ENCODE assay signal across 8 mouse cellular contexts in genomic region chr10:99084397-99085239, GRCm38 (mm10). TPM values are rescaled to one million over a fixed set of nuclear protein-coding genes. Genes with fewer than 3 reads are reported as not detected.
DNase-seq lines count a peak whose midpoint lies in the region; ATAC-seq and TF ChIP-seq lines count a peak whose summit lies in the region.

No protein-coding gene starts in this region.

- no peak overlapping the region for H3K4me3 ChIP-seq in CH12.LX (replicated peaks in 1 of 3; ENCODE audit: low read depth in 2 of 3, low read length in 2 of 3, poor library complexity in 1 of 3)
- H3K4me3 ChIP-seq in forebrain, embryonic 12.5 days (replicated peaks): no peak overlapping the region
- no peak overlapping the region for H3K4me3 ChIP-seq in heart, postnatal 0 days (ENCODE audit: low read depth, low read length)

- 47% methylated on average over 23 of the region's 23 CpGs for WGBS in forebrain, embryonic 12.5 days
- WGBS in heart, postnatal 0 days: 40% methylated on average over 23 of the region's 23 CpGs

- no peak for TF ChIP-seq EP300 in CH12.LX (IDR thresholded peaks at IDR 0.05; ENCODE audit: low read length)
- TF ChIP-seq EP300 in heart, postnatal 0 days (IDR thresholded peaks at IDR 0.05; ENCODE audit: low read depth): no peak

- peaks cover 7% of the 10 kb centered on the region for H3K9me3 ChIP-seq in CH12.LX (replicated peaks; ENCODE audit: low read length)
- no peaks in the 10 kb centered on the region for H3K9me3 ChIP-seq in forebrain, embryonic 12.5 days
- no peaks in the 10 kb centered on the region for H3K9me3 ChIP-seq in heart, postnatal 0 days (replicated peaks; ENCODE audit: control insufficient read depth, low read length)

- H3K36me3 ChIP-seq in CH12.LX (replicated peaks in 1 of 2; ENCODE audit: control insufficient read depth in 1 of 2, insufficient read depth in 1 of 2, low read length in 1 of 2): peaks cover 0 to 1% of the 10 kb centered on the region in 2 experiments
- H3K36me3 ChIP-seq in forebrain, embryonic 12.5 days (replicated peaks): no peaks in the 10 kb centered on the region
- no peaks in the 10 kb centered on the region for H3K36me3 ChIP-seq in heart, postnatal 0 days (replicated peaks; ENCODE audit: control insufficient read depth, insufficient read depth, low read length)

- TF ChIP-seq POLR2A in CH12.LX (IDR thresholded peaks at IDR 0.05; ENCODE audit: low read depth, low read length): no peak

- no peaks in the 10 kb centered on the region for H3K79me2 ChIP-seq in CH12.LX (replicated peaks; ENCODE audit: control insufficient read depth, extremely low read depth, insufficient read depth, poor library complexity, severe bottlenecking)

- no peak overlapping the region for H3K9ac ChIP-seq in CH12.LX (ENCODE audit: insufficient read depth, low read depth)
- H3K9ac ChIP-seq in forebrain, embryonic 12.5 days: no peak overlapping the region
- no peak overlapping the region for H3K9ac ChIP-seq in heart, postnatal 0 days (replicated peaks; ENCODE audit: low read depth, low read length)

- TF ChIP-seq CTCF in CH12.LX (conservative IDR thresholded peaks at IDR 0.05 in 1 of 2, IDR thresholded peaks at IDR 0.05 in 1 of 2; ENCODE audit: low read depth in 2 of 2, low read length in 2 of 2): peak; percentile 64 to 84
- peak; percentile 97 for TF ChIP-seq CTCF in heart, postnatal 0 days (IDR thresholded peaks at IDR 0.05; ENCODE audit: low read depth)

- peaks cover 12 to 46% of the 10 kb centered on the region in 2 experiments; a peak in 3 of 4 replicates for H3K4me1 ChIP-seq in CH12.LX (ENCODE audit: control insufficient read depth in 1 of 2, insufficient read depth in 2 of 2)
- no peaks in the 10 kb centered on the region for H3K4me1 ChIP-seq in forebrain, embryonic 12.5 days
- H3K4me1 ChIP-seq in heart, postnatal 0 days (ENCODE audit: control insufficient read depth, insufficient read depth): 0 out of 2 replicates have a peak, but pooled peaks cover 4% of the 10 kb centered on the region

- no peak overlapping the region for H3K27ac ChIP-seq in CH12.LX (ENCODE audit: insufficient read depth, low read depth)
- H3K27ac ChIP-seq in forebrain, embryonic 12.5 days: no peak overlapping the region
- H3K27ac ChIP-seq in heart, postnatal 0 days (ENCODE audit: low read depth): no peak overlapping the region

- dilution Hi-C loops in CH12.LX (cut with MboI; ENCODE audit: extremely low pct_ligation_motif_present, extremely low pct_unique_long_range_greater_than_20kb, low sequenced_read_pairs): no loop called here

- peak; percentile 87 for ATAC-seq in forebrain, embryonic 12.5 days (ENCODE audit: low FRiP score)
- 0 out of 2 replicates have a peak, but pooled peaks have one; percentile 55 for ATAC-seq in heart, postnatal 0 days (ENCODE audit: insufficient read depth, low read depth)
- ATAC-seq in neutrophil, adult 5-6 weeks (ENCODE audit: extremely low read depth, insufficient number of reproducible peaks, low FRiP score, poor library complexity, severe bottlenecking): peak; percentile 84

- TF ChIP-seq RAD21 in CH12.LX (IDR thresholded peaks at IDR 0.05; ENCODE audit: low read depth, low read length): peak; percentile 98

- H3K27me3 ChIP-seq in CH12.LX (replicated peaks): no peaks in the 10 kb centered on the region
- no peaks in the 10 kb centered on the region for H3K27me3 ChIP-seq in forebrain, embryonic 12.5 days
- no peaks in the 10 kb centered on the region for H3K27me3 ChIP-seq in heart, postnatal 0 days (ENCODE audit: control insufficient read depth, insufficient read depth, low read length)

- peak; percentile 85 for DNase-seq in CH12.LX (ENCODE audit: extremely low read depth)
- DNase-seq in c-Kit-positive CD71-positive TER-119-negative erythroid progenitor cells, embryonic 14.5 days (ENCODE audit: low read depth): peak; percentile 68
- DNase-seq in heart, postnatal 0 days (ENCODE audit: low spot score): peak; percentile 73
- DNase-seq in kidney, postnatal 36 days: peak; percentile 86 to 95
- peak; percentile 85 to 88 for DNase-seq in lung, adult 18-20 months
- peak; percentile 95 for DNase-seq in testis, postnatal 10 days (ENCODE audit: low spot score)

- in situ Hi-C loops in CH12.LX (cut with MboI; ENCODE audit: low pct_ligation_motif_present, low pct_unique_long_range_greater_than_20kb, low sequenced_read_pairs): loop anchor here (25.0 kb wide), 3 partner anchors 172 to 597 kb away; partner anchors contain the start of gene Atp2b1

- H3K4me2 ChIP-seq in CH12.LX (ENCODE audit: insufficient read depth, low read depth, poor library complexity, severe bottlenecking): peak overlapping the region; percentile 41
- H3K4me2 ChIP-seq in forebrain, embryonic 12.5 days: no peak overlapping the region
- H3K4me2 ChIP-seq in heart, postnatal 0 days (ENCODE audit: low read depth, low read length): peak overlapping the region; percentile 18; the same call in 1 of the 2 replicates

TF ChIP-seq in CH12.LX, 34 proteins besides CTCF, POLR2A, EP300 and RAD21:
- TF ChIP-seq MEF2A (IDR thresholded peaks at IDR 0.05; ENCODE audit: borderline replicate concordance, low read depth, low read length) (peak; percentile 11; the same call in 1 of the 2 replicates), JUN (IDR thresholded peaks at IDR 0.05; ENCODE audit: insufficient read depth, low read depth, low read length) (no peak), ZKSCAN1 (IDR thresholded peaks at IDR 0.05; ENCODE audit: borderline replicate concordance, low read depth, low read length) (no peak), TCF12 (IDR thresholded peaks at IDR 0.05; ENCODE audit: low read depth, low read length) (0 out of 2 replicates have a peak, but pooled peaks have one; percentile 23), ZC3H11A (IDR thresholded peaks at IDR 0.05; ENCODE audit: low read depth, low read length) (peak; percentile 44), IRF4 (IDR thresholded peaks at IDR 0.05; ENCODE audit: low read depth, low read length) (peak; percentile 20; the same call in 1 of the 2 replicates), ZMIZ1 (IDR thresholded peaks at IDR 0.05; ENCODE audit: low read depth, low read length) (no peak), SMC3 (IDR thresholded peaks at IDR 0.05; ENCODE audit: low read depth, low read length) (peak; percentile 92), ELF1 (IDR thresholded peaks at IDR 0.05; ENCODE audit: low read depth, low read length) (no peak)
TF ChIP-seq in CH12.LX: peak in this region for 5.

RNA-seq across cellular contexts. Expression of gene Poc1b, which starts 22.2 kb away (rescaled TPM):
- 5.0 and 5.6 TPM in 2 replicates for total RNA-seq in CH12.LX (2012; rRNA removed)
- 3.8 and 4.0 TPM in 2 replicates for total RNA-seq in CH12.LX (2014; rRNA removed)
- polyA plus RNA-seq in CH12.LX (2012; ENCODE audit: insufficient read length, low read depth): 17.4 and 18.2 TPM in 2 replicates
- polyA plus RNA-seq in forebrain, embryonic 12.5 days (2016; fragmentation: Nextera tagmentation; extraction: Ambion mirVana): 24.6 and 25.5 TPM in 2 replicates
- 5.2 and 7.4 TPM in 2 replicates for total RNA-seq in heart, postnatal 0 days (2014; rRNA removed; ENCODE audit: low replicate concordance)
- polyA plus RNA-seq in heart, postnatal 0 days (2015; fragmentation: Nextera tagmentation; extraction: Ambion mirVana): 3.2 and 3.6 TPM in 2 replicates
- total RNA-seq in neutrophil, adult 5-6 weeks (2017): 9.0 and 12.8 TPM in 2 replicates

RNA-seq across cellular contexts. Expression of gene Galnt4, which starts 23.3 kb away (rescaled TPM):
- total RNA-seq in CH12.LX (2012; rRNA removed) (4.7 and 5.2 TPM in 2 replicates), CH12.LX (2014; rRNA removed) (4.6 and 5.3 TPM in 2 replicates)
- polyA plus RNA-seq in CH12.LX (2012; ENCODE audit: insufficient read length, low read depth): 3.7 and 4.4 TPM in 2 replicates
- 4.4 and 5.1 TPM in 2 replicates for polyA plus RNA-seq in forebrain, embryonic 12.5 days (2016; fragmentation: Nextera tagmentation; extraction: Ambion mirVana)
- 3.7 and 5.6 TPM in 2 replicates for total RNA-seq in heart, postnatal 0 days (2014; rRNA removed; ENCODE audit: low replicate concordance)
- polyA plus RNA-seq in heart, postnatal 0 days (2015; fragmentation: Nextera tagmentation; extraction: Ambion mirVana): 3.2 and 3.4 TPM in 2 replicates
- total RNA-seq in neutrophil, adult 5-6 weeks (2017): 20.1 and 21.9 TPM in 2 replicates

RNA-seq across cellular contexts. Expression of gene Phxr2, which starts 41.5 kb away (rescaled TPM):
- total RNA-seq in CH12.LX (2012; rRNA removed): not detected in 2 replicates
- total RNA-seq in CH12.LX (2014; rRNA removed): not detected in 2 replicates
- not detected in 2 replicates for polyA plus RNA-seq in CH12.LX (2012; ENCODE audit: insufficient read length, low read depth)
- not detected in 2 replicates for polyA plus RNA-seq in forebrain, embryonic 12.5 days (2016; fragmentation: Nextera tagmentation; extraction: Ambion mirVana)
- not detected in 2 replicates for total RNA-seq in heart, postnatal 0 days (2014; rRNA removed; ENCODE audit: low replicate concordance)
- not detected in 2 replicates for polyA plus RNA-seq in heart, postnatal 0 days (2015; fragmentation: Nextera tagmentation; extraction: Ambion mirVana)
- total RNA-seq in neutrophil, adult 5-6 weeks (2017): 0.93 and 2.2 TPM in 2 replicates
